42 mouse cellular contexts compared by ENCODE assay signal in genomic region chr11:55170501-55170900, GRCm38 (mm10). TPM values are rescaled to one million over a fixed set of nuclear protein-coding genes. Genes with fewer than 3 reads are reported as not detected.
"Had no signal": no experiment of that assay in that cellular context is flagged by ENCODE, and none has a peak within 500 bp of the region (broad histone marks: within the 10 kb centered on the region; RNA-seq: fewer than 3 reads in every experiment).

No protein-coding gene starts in this region.

- DNase-seq: gastrocnemius, postnatal 14 days; gastrocnemius, postnatal 36 days; heart, adult 11 months; heart, adult 2 months; heart, postnatal 14 days; heart, postnatal 36 days; kidney, adult 11 months; kidney, adult 2 months; kidney, adult 9 months; kidney, postnatal 14 days; kidney, postnatal 36 days; layer of hippocampus, adult 9-11 months; layer of hippocampus, postnatal 36 days; left cerebral cortex, postnatal 4 days had no signal

- H3K4me1 ChIP-seq: heart, embryonic 13.5 days; heart, embryonic 15.5 days; hindbrain, embryonic 13.5 days; hindbrain, embryonic 15.5 days; kidney, embryonic 15.5 days; limb, embryonic 13.5 days; limb, embryonic 15.5 days; liver, embryonic 12.5 days had no signal

- H3K4me3 ChIP-seq: heart, adult 2 months; heart, embryonic 13.5 days; heart, embryonic 15.5 days; hindbrain, embryonic 13.5 days; hindbrain, embryonic 15.5 days; kidney, embryonic 15.5 days; limb, embryonic 13.5 days; limb, embryonic 15.5 days; liver, embryonic 12.5 days had no signal

- H3K27ac ChIP-seq: heart, adult 2 months; heart, embryonic 13.5 days; heart, embryonic 15.5 days; hindbrain, embryonic 13.5 days; hindbrain, embryonic 15.5 days; hindbrain, postnatal 0 days; kidney, embryonic 15.5 days; kidney, postnatal 0 days; limb, embryonic 13.5 days; limb, embryonic 15.5 days; liver, embryonic 12.5 days; liver, embryonic 14.5 days had no signal

RNA-seq across cellular contexts. Expression of gene Slc36a2, which starts 14.4 kb away (rescaled TPM):
- total RNA-seq: hematopoietic stem cell, adult 5-6 weeks; liver, adult 2 months had no signal
- polyA plus RNA-seq: liver, adult 2 months had no signal

RNA-seq across cellular contexts. Expression of gene Slc36a3, which starts 19.0 kb away (rescaled TPM):
- total RNA-seq: gastrocnemius, adult 8-10 months; gastrocnemius, postnatal 14 days; gastrocnemius, postnatal 36 days; heart, adult 2 months; heart, postnatal 14 days; heart, postnatal 36 days; hematopoietic stem cell, adult 5-6 weeks; hindbrain, postnatal 0 days; layer of hippocampus, adult 18-20 months; layer of hippocampus, adult 8-10 months; layer of hippocampus, postnatal 14 days; layer of hippocampus, postnatal 36 days; left cerebral cortex, adult 18-20 months; left cerebral cortex, adult 8-10 months; left cerebral cortex, postnatal 10 days; left cerebral cortex, postnatal 25 days; left cerebral cortex, postnatal 4 days; liver, adult 2 months had no signal
- polyA plus RNA-seq: heart, adult 2 months; heart, embryonic 11.5 days; heart, embryonic 13.5 days; heart, embryonic 15.5 days; heart, postnatal 0 days; hindbrain, embryonic 11.5 days; hindbrain, embryonic 13.5 days; hindbrain, embryonic 15.5 days; hindbrain, postnatal 0 days; intestine, embryonic 14.5 days; intestine, embryonic 16.5 days; kidney, embryonic 15.5 days; kidney, postnatal 0 days; limb, embryonic 11.5 days; limb, embryonic 13.5 days; limb, embryonic 15.5 days; liver, embryonic 12.5 days; liver, embryonic 14.5 days; liver, embryonic 16.5 days had no signal
